In the genomic region with DNA sequence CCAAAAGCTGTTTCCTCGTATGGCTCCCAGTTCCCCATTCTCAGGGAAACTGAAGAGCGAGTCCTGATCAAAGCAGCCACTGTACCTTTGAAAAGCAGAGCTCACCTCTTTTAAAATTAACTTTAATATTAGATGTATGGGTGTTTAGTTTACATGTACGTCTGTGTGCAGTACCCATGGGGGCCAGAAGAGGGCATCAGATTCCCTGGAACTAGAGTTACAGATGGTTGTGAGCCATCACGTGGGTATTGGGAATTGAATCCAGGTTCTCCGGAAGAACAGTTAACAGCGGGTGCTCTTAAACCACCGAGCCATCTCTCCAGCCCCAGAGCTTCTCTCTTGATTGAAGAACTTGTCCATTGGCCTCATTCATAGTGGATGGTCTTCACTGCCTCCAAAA, we compare ENCODE assay signal across 14 mouse cellular contexts.
A peak's percentile ranks its signal among the peaks of the same experiment; 100 is the strongest.
DNase-seq lines count a peak whose midpoint lies in the region; ATAC-seq and TF ChIP-seq lines count a peak whose summit lies in the region.
"Had no signal": no experiment of that assay in that cellular context is flagged by ENCODE, and none has a peak within 500 bp of the region (broad histone marks: within the 10 kb centered on the region; RNA-seq: fewer than 3 reads in every experiment).

No protein-coding gene starts in this region.

- H3K4me3 ChIP-seq in forebrain, postnatal 0 days (ENCODE audit: low read depth, low read length), result no peak overlapping the region
- H3K4me3 ChIP-seq in forebrain, embryonic 13.5 days, result no peak overlapping the region
- H3K4me3 ChIP-seq in left cerebral cortex, adult 2 months, result no peak overlapping the region
- H3K4me3 ChIP-seq in E14TG2a.4 (replicated peaks; ENCODE audit: low read length), result no peak overlapping the region
- H3K4me3 ChIP-seq: forebrain, embryonic 10.5 days; limb, embryonic 12.5 days; midbrain, embryonic 12.5 days had no signal

- H3K4me1 ChIP-seq in forebrain, postnatal 0 days (ENCODE audit: insufficient read depth), result no peaks in the 10 kb centered on the region
- no peaks in the 10 kb centered on the region for H3K4me1 ChIP-seq in forebrain, embryonic 13.5 days
- peaks cover 11% of the 10 kb centered on the region for H3K4me1 ChIP-seq in E14TG2a.4 (replicated peaks; ENCODE audit: low read depth, low read length)
- H3K4me1 ChIP-seq: limb, embryonic 12.5 days; midbrain, embryonic 12.5 days had no signal

- intact Hi-C loops in left cerebral cortex, adult 2 months (cut with DNase I), result no loop called here
- intact Hi-C loops in left cerebral cortex, postnatal 36 days (cut with DNase I), result no loop called here

- no peak for ATAC-seq in forebrain, postnatal 0 days
- ATAC-seq in forebrain, embryonic 13.5 days, result no peak

- TF ChIP-seq CTCF in forebrain, postnatal 0 days (IDR thresholded peaks at IDR 0.05; ENCODE audit: low read depth), result peak; percentile 29
- peak; percentile 36 for TF ChIP-seq CTCF in left cerebral cortex, adult 2 months (IDR thresholded peaks at IDR 0.05)
- peak; percentile 75 for TF ChIP-seq CTCF in E14TG2a.4 (conservative IDR thresholded peaks at IDR 0.05; ENCODE audit: low read length)
- TF ChIP-seq CTCF in brain, embryonic 14.5 days (IDR thresholded peaks at IDR 0.05; ENCODE audit: borderline replicate concordance, extremely low read depth, insufficient read depth, insufficient read length), result peak; percentile 26; the same call in 1 of the 2 replicates

- H3K27me3 ChIP-seq in forebrain, postnatal 0 days (ENCODE audit: insufficient read depth, low read length), result no peaks in the 10 kb centered on the region
- H3K27me3 ChIP-seq in forebrain, embryonic 13.5 days, result no peaks in the 10 kb centered on the region
- H3K27me3 ChIP-seq in E14TG2a.4 (ENCODE audit: insufficient read depth, low read length), result no peaks in the 10 kb centered on the region
- H3K27me3 ChIP-seq: limb, embryonic 12.5 days; midbrain, embryonic 12.5 days had no signal

- WGBS in forebrain, postnatal 0 days, result 84% methylated on average over 7 of the region's 7 CpGs
- WGBS in forebrain, embryonic 13.5 days, result 82% methylated on average over 7 of the region's 7 CpGs

- no peak overlapping the region for H3K27ac ChIP-seq in forebrain, postnatal 0 days (ENCODE audit: low read depth, low read length)
- H3K27ac ChIP-seq in forebrain, embryonic 13.5 days, result no peak overlapping the region
- H3K27ac ChIP-seq in left cerebral cortex, adult 2 months, result no peak overlapping the region
- H3K27ac ChIP-seq: forebrain, embryonic 10.5 days; limb, embryonic 12.5 days; midbrain, embryonic 12.5 days had no signal

- H3K9ac ChIP-seq in forebrain, postnatal 0 days, result no peak overlapping the region
- H3K9ac ChIP-seq in forebrain, embryonic 13.5 days, result no peak overlapping the region
- H3K9ac ChIP-seq: limb, embryonic 12.5 days; midbrain, embryonic 12.5 days had no signal

- no peak overlapping the region for H3K4me2 ChIP-seq in forebrain, postnatal 0 days (ENCODE audit: low read depth)
- no peak overlapping the region for H3K4me2 ChIP-seq in forebrain, embryonic 13.5 days
- H3K4me2 ChIP-seq: limb, embryonic 12.5 days; midbrain, embryonic 12.5 days had no signal

- TF ChIP-seq POLR2A in brain, embryonic 14.5 days (IDR thresholded peaks at IDR 0.05; ENCODE audit: borderline replicate concordance, extremely low read depth, insufficient read depth, insufficient read length, poor library complexity, severe bottlenecking), result no peak

- no peak for DNase-seq in forebrain, postnatal 0 days
- no peak for DNase-seq in left cerebral cortex, adult 2 months (ENCODE audit: extremely low spot score in 1 of 2, low spot score in 2 of 2)
- no peak for DNase-seq in left cerebral cortex, postnatal 36 days (ENCODE audit: low spot score in 2 of 2)
- DNase-seq in brain, embryonic 14.5 days (ENCODE audit: low read depth), result no peak
- DNase-seq in left cerebral cortex, adult 9 months (ENCODE audit: low spot score in 2 of 2), result no peak
- DNase-seq in urinary bladder, postnatal 4 days (ENCODE audit: low spot score in 2 of 2), result no peak
- DNase-seq: adrenal gland, postnatal 14 days; heart, postnatal 4 days; kidney, adult 2 months had no signal

- no peaks in the 10 kb centered on the region for H3K9me3 ChIP-seq in forebrain, postnatal 0 days (ENCODE audit: low read length)
- H3K9me3 ChIP-seq in forebrain, embryonic 13.5 days (replicated peaks), result no peaks in the 10 kb centered on the region; the same call in none of the 2 replicates
- no peaks in the 10 kb centered on the region for H3K9me3 ChIP-seq in E14TG2a.4 (ENCODE audit: low read length)
- H3K9me3 ChIP-seq: forebrain, embryonic 10.5 days had no signal

- H3K36me3 ChIP-seq in forebrain, postnatal 0 days (ENCODE audit: insufficient read depth), result no peaks in the 10 kb centered on the region
- no peaks in the 10 kb centered on the region for H3K36me3 ChIP-seq in forebrain, embryonic 13.5 days (ENCODE audit: poor library complexity, severe bottlenecking)
- H3K36me3 ChIP-seq in E14TG2a.4 (ENCODE audit: insufficient read depth, low read length), result no peaks in the 10 kb centered on the region
- H3K36me3 ChIP-seq: forebrain, embryonic 10.5 days; limb, embryonic 12.5 days; midbrain, embryonic 12.5 days had no signal
